Mouse (Mus musculus) adrenal gland, adult 8-10 months (tissue): ENCODE measurements around the gene Trit1. TPM values are rescaled to one million over a fixed set of nuclear protein-coding genes. Genes with fewer than 3 reads are reported as not detected.

Source experiments
- DNase-seq: peaks from one replicate; pipeline ENCODE4 v3.0.0; 2022
- total RNA-seq, 4 experiments: library from RNA; stranded (reverse); gene quantifications; 2 replicates each; pipeline ENCODE4 v1.2.4; 2022

The Trit1 gene
- total RNA-seq, 4 experiments from 2014 or later: 21.8 to 24.5 (median 22.9) TPM

DNA sequence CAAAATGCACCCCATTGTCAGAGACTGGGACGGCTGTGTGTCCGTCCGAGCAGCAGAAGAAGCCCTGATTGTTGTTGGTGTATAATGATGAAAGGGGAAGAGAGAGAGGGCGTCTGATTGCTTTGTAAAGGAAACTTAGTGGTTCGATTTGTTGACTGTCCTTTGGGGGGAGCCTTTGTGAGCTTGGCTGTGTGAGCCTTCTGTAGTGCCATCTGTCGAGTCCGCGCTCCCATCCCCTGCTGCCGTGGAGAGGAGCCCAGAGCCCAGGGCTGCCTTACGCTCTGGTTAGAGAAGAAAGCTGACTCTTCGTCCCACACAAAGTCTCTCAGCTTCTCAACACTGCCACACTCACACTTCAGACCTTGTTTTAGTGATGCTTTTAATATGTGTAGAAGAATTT, 36.8 kb downstream of the Trit1 start:
- DNase-seq: no peak

DNA sequence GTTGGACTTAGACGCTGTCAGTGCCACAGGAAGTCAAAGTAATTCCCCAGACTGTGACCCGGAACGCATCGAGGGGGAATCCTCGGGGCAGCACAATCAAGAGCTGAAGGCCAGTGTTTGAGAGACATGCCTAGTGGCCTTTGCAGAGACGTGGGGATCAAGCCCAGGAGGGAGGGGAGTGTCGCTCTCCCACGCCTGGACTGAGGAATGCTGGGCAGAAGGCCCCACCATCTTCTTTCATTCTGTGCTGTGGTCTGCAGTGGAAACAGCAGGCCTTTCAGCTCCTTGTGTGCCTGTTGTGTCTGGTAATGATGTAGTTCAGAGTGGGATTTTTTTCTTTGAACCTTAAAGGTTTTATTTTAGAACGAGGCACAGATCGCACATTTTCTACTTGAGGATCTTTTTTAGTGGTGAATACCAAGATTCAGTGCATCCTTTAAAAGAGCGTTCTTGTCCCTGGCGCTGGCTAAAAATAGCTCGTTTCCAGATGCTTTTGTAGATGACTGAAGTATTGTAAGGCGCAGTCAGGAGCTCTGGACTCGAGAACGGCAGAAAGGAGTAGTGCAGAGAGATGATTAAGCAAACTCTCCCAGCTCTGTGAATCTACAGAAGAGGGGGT, 37.9 kb downstream of the Trit1 start:
- no peak for DNase-seq

DNA sequence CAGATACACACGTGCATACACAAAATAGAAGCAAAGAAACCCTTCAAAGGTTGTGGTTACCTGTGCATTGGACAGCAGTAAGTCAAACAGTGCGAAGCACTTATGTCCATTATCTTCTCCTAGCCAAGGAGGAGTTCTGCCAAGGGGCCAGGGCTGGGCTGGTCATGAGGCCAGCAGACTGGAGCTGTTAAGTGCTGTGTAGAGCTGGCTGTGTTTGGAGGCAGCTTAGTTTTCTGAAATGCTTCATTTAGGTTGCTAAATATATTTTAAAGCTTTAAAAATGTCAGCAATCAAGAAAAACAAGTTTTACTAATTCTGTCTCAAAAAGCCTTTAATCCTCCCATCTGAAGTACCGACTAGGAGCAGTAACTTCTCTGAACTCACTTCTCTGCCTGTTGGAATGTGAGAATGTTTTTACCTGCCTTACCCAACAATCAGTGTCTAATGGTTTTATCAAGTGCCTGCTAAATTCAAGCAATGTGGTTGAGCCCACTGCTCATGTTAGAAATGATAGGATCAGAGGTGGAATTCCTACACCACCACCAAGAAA, 40.2 kb downstream of the Trit1 start:
- no peak for DNase-seq

DNA sequence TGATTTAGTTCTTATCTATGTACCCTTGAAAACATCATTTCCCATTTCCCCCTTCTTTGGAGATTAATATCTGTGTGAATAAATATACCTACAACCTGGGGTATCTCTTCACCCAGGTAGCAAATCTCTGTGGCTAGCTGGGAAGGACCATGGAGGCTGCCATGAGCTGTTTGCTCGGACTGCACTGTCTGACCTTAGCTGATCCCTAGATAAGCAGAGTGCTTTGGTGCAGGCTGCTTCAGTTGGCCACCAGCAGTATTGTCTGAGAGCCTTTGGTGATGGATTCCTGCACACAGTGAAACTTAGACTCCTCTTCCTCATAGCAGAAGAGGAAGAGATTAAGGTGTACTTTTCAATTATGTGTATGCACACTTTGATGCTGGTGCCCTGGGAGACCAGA, 41.6 kb downstream of the Trit1 start:
- DNase-seq: no peak

DNA sequence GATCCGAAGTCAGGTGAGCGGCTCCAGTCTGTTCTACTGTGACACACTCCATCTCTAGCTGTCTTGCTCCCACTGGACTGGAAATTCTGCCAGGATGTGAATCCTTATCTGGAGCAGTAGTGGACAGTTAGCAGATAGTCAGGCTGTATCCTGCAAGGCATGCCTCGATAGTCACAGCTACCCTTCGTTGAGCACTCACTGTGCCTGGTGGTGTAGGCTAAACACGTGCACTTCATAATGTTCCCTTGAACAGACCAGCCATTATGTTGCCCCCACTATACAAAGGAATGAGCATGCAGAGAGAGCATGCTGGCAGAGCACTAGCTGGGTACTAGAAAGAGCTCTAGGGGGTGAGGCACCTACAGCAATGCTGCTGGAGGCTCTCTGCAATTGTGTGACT, 45.3 kb downstream of the Trit1 start:
- no peak for DNase-seq

DNA sequence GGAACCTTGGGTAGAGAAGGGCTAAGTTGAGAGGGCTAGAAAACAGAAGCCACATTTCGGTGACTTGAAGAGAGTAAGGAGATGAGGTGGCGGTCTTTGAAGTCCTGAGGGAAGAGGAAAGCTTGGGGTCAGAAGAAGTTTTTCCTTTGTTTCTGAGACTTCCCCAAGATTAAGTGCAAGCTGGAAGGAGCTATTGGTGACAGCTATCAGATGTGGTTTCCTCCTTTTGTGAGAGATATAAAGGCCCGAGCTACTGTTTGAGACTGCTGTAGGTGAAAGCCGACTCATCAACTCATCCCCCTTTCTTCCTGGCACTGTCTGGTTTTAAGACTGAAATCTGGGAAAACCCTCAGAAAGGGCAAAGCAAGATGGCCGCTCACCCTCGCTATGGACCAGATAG, 52.2 kb downstream of the Trit1 start:
- no peak for DNase-seq

DNA sequence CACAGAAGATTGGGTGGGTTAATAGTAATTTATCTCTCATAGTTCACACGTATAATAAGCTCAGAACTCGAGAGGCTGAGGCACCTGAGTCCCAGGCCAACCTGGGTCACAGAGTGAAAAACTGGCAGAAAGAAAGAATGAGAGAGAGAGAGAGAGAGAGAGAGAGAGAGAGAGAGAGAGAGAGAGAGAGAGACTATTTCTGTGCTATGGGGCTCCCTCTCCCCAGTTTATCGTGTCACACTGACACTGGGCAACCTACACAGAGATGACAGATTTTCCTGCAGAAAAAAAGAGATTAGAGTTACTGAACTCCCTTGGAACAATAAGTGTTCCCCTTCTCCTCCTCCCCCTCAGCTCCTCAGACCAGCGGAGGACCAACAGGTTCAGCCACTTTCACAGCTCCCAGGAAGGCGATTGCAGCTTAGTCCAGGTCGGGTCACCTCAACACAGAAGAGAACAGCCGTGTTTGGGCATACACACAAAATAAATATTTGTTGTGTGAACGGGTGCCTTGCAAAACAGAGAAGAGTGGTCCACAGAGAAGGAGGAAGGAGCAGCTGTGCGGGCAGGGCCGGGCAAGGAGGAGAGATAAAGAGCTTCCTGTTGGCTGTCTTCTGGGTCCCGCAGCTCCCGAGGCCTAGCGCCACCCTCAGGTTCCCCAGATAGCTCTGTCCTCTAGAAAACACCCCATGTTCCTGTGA, 55.0 kb downstream of the Trit1 start:
- no peak for DNase-seq

DNA sequence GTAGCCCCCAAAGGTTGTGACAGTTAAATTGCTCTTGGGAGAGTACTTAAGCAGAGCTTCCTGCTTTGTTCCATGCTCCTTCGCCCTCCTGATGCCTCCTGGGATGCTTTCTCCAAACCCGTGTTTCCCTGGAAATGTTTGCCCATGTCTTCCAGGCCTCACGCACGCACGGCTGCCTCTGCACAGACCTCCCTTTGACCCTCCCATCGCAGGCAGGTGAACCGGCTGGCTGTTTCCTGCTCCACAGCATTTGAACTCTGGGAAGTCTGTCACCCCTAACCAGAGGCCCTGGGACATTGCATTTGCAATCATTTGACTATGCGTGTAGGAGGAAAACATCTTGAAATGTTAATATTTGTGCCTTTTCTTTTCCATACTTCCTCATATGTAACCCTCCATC, 60.5 kb downstream of the Trit1 start:
- no peak for DNase-seq

DNA sequence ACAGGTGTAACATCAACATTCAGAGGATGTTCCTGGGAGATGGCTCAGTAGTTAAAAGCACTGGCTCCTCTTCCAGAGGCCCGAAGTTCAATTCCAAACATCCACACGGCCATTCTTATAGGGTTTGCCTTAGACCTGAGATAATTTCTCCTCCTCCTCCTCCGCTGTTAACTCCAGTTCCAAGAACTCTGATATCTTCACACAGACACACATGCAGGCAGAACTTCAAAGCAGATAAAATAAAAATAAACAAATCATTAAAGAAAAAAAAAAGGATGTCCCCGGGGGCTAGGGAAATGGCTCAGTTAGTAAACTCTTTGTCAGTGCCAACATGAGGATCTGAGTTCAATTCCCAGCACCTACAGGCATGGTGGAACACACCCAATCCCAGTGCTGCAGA, 61.8 kb downstream of the Trit1 start:
- no peak for DNase-seq

DNA sequence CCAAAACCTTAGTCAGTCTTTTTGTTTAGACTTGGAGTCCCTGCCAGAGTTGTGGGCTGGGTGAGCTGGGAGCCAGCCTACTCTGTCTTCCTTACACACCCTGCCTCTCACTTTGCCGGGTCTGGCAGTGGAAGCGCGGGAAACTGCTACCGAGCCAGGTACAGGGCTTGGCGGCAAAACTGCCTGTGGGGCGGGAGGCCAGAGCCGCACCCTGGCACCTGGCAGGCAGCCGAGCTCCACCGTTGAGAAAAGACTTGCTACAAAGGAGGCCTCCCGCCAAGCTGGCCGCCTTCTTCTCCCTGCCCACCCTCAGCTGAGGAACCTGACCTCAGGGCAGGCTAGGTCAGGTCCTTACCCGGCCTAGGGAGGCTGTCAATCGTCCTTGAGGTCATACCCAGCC, 64.4 kb downstream of the Trit1 start:
- no peak for DNase-seq

DNA sequence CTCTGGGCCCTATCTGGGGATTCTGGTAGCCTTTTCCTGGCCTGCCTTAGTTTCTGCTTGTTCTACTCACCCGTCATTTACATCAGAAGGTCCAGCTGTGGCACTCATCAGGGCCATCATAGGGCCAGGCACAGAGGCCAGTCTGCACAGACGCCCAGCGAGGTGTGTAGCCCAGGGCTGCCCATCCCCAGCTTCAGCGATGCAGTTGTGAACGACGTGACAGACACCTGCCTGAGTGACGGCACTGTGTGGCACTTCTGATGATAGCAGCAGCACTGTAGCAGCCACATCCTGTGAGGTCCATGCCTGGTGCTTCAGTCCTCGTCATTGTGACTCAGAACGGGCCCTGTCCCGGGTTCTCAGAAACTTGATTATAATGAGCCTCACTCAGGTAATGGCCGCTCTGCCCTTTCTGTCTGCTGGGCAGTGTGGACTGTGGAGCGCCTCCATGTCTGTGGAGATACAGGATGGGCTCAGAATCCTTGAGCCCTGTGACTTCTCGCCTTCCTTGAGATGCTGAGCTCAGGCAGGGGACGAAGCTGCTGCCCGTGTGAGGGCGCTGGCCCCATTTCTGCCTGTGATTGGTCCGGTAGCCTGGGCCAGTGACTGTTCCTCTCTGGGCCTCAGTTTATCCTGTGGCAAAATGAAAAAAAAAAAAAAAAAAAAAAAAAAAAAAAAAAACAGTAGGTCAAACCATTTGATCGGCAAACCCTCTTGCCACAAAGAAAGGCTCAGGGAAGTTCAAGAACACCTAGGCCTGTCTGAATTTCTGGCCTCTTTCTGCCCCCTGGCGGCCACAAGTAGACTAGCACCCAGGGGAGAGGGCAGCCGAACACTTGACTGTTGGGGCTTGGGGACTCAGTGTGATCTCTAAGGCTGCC, 66.1 kb downstream of the Trit1 start:
- DNase-seq: no peak

DNA sequence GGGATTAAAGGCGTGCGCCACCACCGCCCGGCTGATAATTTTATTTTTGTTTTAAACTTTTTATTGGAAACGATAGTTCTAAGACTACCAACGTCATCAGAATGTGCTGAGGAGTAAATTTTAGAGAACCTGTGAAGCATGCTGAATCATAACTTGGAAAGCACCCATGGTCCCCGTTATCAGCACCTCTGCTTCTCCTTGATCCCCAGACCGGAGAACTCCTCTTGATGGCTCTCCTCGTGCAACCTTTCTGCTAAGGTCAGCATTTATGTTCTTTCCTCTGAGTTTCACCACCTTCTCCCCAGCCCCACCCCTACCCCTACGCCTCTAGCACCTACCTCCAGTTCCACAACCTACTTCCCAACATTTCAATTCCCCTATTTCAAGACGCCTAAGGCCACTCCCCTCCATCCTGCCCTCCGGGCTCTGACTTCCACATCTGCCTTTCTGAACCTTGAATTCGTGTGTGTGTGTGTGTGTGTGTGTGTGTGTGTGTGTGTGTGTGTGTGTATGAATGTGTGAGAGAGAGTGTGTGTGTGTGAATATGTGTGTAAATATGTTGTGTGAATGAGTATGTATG, 67.0 kb downstream of the Trit1 start:
- no peak for DNase-seq

DNA sequence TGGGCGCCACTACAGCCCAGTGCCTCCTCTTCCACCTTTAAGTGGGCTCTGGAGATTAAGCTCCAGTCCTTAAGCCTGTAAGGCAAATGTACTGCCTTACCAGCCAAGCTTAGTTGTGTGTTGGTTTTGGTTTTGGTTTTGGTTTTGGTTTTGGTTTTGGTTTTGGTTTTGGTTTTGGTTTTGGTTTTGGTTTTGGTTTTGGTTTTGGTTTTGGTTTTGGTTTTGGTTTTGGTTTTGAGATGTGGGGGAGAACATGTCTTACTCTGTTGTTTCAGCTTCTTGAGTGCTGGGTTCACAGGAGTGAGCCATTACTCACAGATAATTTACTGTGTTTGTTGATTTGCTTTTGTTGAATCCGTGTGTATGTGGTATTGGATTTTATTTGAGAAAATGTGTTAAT, 68.9 kb downstream of the Trit1 start:
- no peak for DNase-seq

DNA sequence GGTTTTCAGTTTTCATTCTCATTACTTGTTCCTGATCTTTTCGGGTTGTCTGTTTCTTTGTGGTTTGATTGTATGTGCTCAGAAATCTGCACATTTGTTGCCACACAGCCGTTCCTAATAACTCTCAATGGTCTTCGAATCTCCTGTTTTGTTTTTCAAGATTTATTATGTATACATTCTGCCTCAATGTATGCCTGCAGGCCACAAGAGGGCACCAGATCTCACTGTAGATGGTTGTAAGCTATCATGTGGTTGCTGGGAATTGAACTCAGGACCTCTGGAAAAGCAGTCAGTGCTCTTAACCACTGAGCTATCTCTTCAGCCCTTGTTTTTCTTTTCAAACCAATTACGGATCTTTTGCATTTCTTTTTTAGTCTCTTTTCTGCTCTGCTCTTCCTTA, 70.0 kb downstream of the Trit1 start:
- DNase-seq: no peak

DNA sequence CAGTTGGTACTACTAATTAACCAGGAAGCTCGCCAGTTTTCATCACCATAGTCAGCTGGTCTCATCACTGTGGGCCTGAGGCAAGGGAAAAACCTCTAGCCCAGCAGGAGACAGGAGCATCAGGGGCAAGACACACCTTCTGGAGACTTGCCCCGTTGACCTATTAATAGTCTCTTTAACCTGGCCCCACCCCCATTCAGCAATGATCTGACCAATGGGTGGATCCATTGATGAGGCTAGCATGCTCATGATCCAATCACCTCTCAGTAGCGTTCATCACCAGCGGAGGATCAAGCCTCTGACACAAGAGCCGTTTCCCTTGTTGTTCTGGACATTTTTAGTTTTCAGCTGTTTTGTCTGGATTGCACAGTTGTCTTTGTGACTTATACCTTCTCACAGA, 76.2 kb downstream of the Trit1 start:
- DNase-seq: no peak

DNA sequence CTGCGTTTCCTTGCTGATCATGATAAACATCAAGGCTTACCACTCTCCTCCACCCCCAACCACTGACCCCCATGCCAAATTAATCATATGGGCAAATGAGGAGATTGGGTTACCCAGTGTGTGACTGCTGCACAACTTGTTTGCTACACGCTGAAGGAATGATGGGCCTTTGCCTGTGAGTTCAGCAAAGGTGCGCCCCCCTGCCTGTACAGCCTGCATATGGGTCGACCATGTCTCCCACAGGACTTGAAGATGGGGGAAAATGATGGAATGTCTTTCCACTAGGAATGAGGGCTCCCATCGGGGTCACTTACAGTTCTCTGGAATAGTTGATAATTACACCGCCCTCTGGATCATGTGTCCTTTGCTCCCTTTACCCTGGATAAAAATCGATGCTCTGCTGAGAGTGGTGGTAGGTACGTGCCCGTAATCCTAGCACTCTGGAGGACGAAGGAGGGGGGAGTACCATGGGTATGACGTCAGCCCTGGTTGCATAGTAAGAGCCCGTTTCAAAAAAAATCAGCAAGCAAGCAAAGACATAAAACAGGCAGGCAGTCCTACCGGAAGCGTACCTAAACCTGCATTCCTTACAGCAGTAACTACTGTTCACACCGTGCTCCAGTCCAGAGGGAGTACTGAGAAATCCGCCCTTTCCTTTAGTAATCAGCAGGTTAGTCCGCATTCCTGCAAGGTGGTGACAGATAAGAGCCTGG, 76.8 kb downstream of the Trit1 start:
- no peak for DNase-seq

DNA sequence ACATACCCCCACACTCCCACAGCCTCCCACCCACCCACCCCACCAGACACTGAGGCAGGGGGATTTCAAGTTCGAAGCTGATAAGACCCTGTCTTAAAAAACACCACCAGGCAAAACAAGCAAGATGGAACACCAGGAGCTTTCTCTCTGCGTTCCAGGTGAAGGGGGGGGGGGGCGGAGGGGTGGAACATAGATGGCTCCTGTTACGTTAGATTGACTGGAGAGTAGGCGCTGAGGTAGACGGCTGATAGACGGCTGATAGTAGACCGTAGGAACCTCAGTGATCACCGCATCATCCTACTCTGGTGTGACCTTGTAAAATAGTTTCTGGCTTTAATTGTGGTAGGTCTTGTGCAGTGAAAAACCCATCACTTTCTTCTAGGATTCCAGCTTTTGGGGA, 77.5 kb downstream of the Trit1 start:
- no peak for DNase-seq

Other genes starting within 250 kb of the Trit1 start
- gene Ppt1, start 180.4 kb upstream of the Trit1 start, total RNA-seq: 100 to 1,000 TPM in 2 of 4 experiments, 10 to 100 TPM in 2; 71.3 to 138 (median 106) TPM
- 100 to 1,000 TPM; 134 to 181 (median 168) TPM for gene Cap1, start 130.5 kb upstream of the Trit1 start, total RNA-seq
- gene Mfsd2a, start 55.4 kb upstream of the Trit1 start, total RNA-seq: 1 to 10 TPM in 2 of 4 experiments, under 1 TPM in 2; 0.83 to 8.4 (median 1.2) TPM
- gene Mycl, start 20.9 kb upstream of the Trit1 start, total RNA-seq: 1 to 10 TPM in 2 of 4 experiments, under 1 TPM in 2; 0.68 to 2.1 (median 1.3) TPM
- gene Bmp8b, start 88.6 kb downstream of the Trit1 start, total RNA-seq: under 1 TPM; 0.12 to 0.70 (median 0.30) TPM
- under 1 TPM in 1 of 4 experiments, not detected in 3; 0.18 TPM for gene Oxct2b, start 99.7 kb downstream of the Trit1 start, total RNA-seq
- gene Ppie, start 123.4 kb downstream of the Trit1 start, total RNA-seq: 10 to 100 TPM; 55.8 to 65.6 (median 58.6) TPM
- gene Hpcal4, start 166.6 kb downstream of the Trit1 start, total RNA-seq: 1 to 10 TPM; 5.0 to 9.1 (median 7.2) TPM
- 100 to 1,000 TPM in 2 of 4 experiments, 10 to 100 TPM in 2; 65.4 to 137 (median 88.0) TPM for gene Nt5c1a, start 184.9 kb downstream of the Trit1 start, total RNA-seq
- 10 to 100 TPM in 2 of 4 experiments, 1 to 10 TPM in 2; 4.6 to 13.5 (median 8.9) TPM for gene Heyl, start 217.0 kb downstream of the Trit1 start, total RNA-seq
- gene Pabpc4, start 245.8 kb downstream of the Trit1 start, total RNA-seq: 10 to 100 TPM; 82.8 to 96.1 (median 90.0) TPM